Mouse (Mus musculus) midbrain, embryonic 15.5 days (tissue): ENCODE measurements at regions not wholly inside any gene's neighbourhood (a gene's known extent, or its start where the extent isn't known, plus 50 kb on each side); places are given as distances from the start of the nearest gene placed in this dataset.

Experiments
- ATAC-seq: fragments of 200-750 bp; cut with Nextera tagmentation; replicated peaks from 2 replicates; pipeline ENCODE4 v1.8.0; 2017; ENCODE audit warnings: moderate TSS enrichment
- H3K27ac ChIP-seq: fragments of 300-500 bp; sonication (generic); 2 replicates; pipeline ENCODE4 v1.5.1; 2015; ENCODE audit warnings: mild to moderate bottlenecking, inconsistent platforms
- H3K27me3 ChIP-seq: fragments of 300-500 bp; sonication (generic); replicated peaks from 2 replicates; pipeline ENCODE4 v1.6.1; 2015; ENCODE audit warnings: inconsistent platforms
- H3K36me3 ChIP-seq: fragments of 300-500 bp; sonication (generic); replicated peaks from 2 replicates; pipeline ENCODE4 v1.6.1; 2015; ENCODE audit warnings: inconsistent platforms
- H3K4me1 ChIP-seq: fragments of 300-500 bp; sonication (generic); 2 replicates; pipeline ENCODE4 v1.6.1; 2015; ENCODE audit warnings: inconsistent platforms
- H3K4me2 ChIP-seq: fragments of 300-500 bp; sonication (generic); 2 replicates; pipeline ENCODE4 v1.6.1; 2015; ENCODE audit warnings: inconsistent platforms, mild to moderate bottlenecking, moderate library complexity
- H3K4me3 ChIP-seq: fragments of 300-500 bp; sonication (generic); 2 replicates; pipeline ENCODE4 v1.5.1; 2015; ENCODE audit warnings: mild to moderate bottlenecking, inconsistent platforms
- H3K9ac ChIP-seq: fragments of 300-500 bp; sonication (generic); 2 replicates; pipeline ENCODE4 v1.6.1; 2015; ENCODE audit warnings: mild to moderate bottlenecking, inconsistent platforms
- H3K9me3 ChIP-seq: fragments of 300-500 bp; sonication (generic); 2 replicates; pipeline ENCODE4 v1.6.1; 2016; ENCODE audit warnings: inconsistent platforms
- WGBS: fragments of 180-500 bp; shearing (Covaris S2); methylation state at CpG from one replicate; pipeline ENCODE4 v1.1.7; 2015; ENCODE audit warnings: mixed read lengths; 5-methylcytosine and 5-hydroxymethylcytosine counted together

- ATAC-seq: no peak
- WGBS: 73% methylated on average over 10 of the region's 10 CpGs
- H3K4me1 ChIP-seq: no peaks in the 10 kb centered on the region
Observed at GRCm38 (mm10) chr8:36304809-36305208, 539.2 kb downstream of the Gm19410 start.

GRCm38 (mm10) chr8:36306336-36306735, 540.7 kb downstream of the Gm19410 start:
- no peak for ATAC-seq
- no peaks in the 10 kb centered on the region for H3K36me3 ChIP-seq
- WGBS: 70% methylated on average over 4 of the region's 4 CpGs
- H3K9me3 ChIP-seq: no peaks in the 10 kb centered on the region
- no peaks in the 10 kb centered on the region for H3K4me1 ChIP-seq
- H3K27me3 ChIP-seq: no peaks in the 10 kb centered on the region
- no peak overlapping the region for H3K9ac ChIP-seq
- H3K4me2 ChIP-seq: no peak overlapping the region
- H3K4me3 ChIP-seq: no peak overlapping the region
- no peak overlapping the region for H3K27ac ChIP-seq

More at GRCm38 (mm10) chr8:36304809-36305208, 539.2 kb downstream of the Gm19410 start:
- no peak overlapping the region for H3K27ac ChIP-seq
- H3K9me3 ChIP-seq: no peaks in the 10 kb centered on the region
- H3K27me3 ChIP-seq: no peaks in the 10 kb centered on the region
- no peak overlapping the region for H3K9ac ChIP-seq
- H3K36me3 ChIP-seq: no peaks in the 10 kb centered on the region
- H3K4me2 ChIP-seq: no peak overlapping the region
- H3K4me3 ChIP-seq: no peak overlapping the region

GRCm38 (mm10) chr8:36307496-36307895, 541.9 kb downstream of the Gm19410 start:
- no peaks in the 10 kb centered on the region for H3K36me3 ChIP-seq
- ATAC-seq: no peak
- WGBS: 92% methylated on average over 8 of the region's 8 CpGs

GRCm38 (mm10) chr8:36308056-36308455, 542.5 kb downstream of the Gm19410 start:
- Histone ChIP-seq H3K9ac (no peak overlapping the region), H3K9me3 (no peaks in the 10 kb centered on the region), H3K4me2 (no peak overlapping the region), H3K4me1 (no peaks in the 10 kb centered on the region), H3K27ac (no peak overlapping the region), H3K4me3 (no peak overlapping the region), H3K36me3 (no peaks in the 10 kb centered on the region), H3K27me3 (no peaks in the 10 kb centered on the region)
- WGBS: 95% methylated on average over 2 of the region's 2 CpGs
- ATAC-seq: no peak

More at GRCm38 (mm10) chr8:36307496-36307895, 541.9 kb downstream of the Gm19410 start:
- Histone ChIP-seq H3K9ac (no peak overlapping the region), H3K27ac (no peak overlapping the region), H3K4me3 (no peak overlapping the region), H3K27me3 (no peaks in the 10 kb centered on the region), H3K9me3 (no peaks in the 10 kb centered on the region), H3K4me1 (no peaks in the 10 kb centered on the region), H3K4me2 (no peak overlapping the region)

- Histone ChIP-seq H3K4me3 (no peak overlapping the region), H3K9me3 (no peaks in the 10 kb centered on the region), H3K9ac (no peak overlapping the region), H3K36me3 (no peaks in the 10 kb centered on the region), H3K4me1 (no peaks in the 10 kb centered on the region), H3K27ac (no peak overlapping the region), H3K27me3 (no peaks in the 10 kb centered on the region), H3K4me2 (no peak overlapping the region)
- WGBS: 92% methylated on average over 6 of the region's 6 CpGs
- ATAC-seq: no peak
Observed at GRCm38 (mm10) chr8:36309326-36309725, 543.7 kb downstream of the Gm19410 start.

- ATAC-seq: no peak
- Histone ChIP-seq H3K4me1 (no peaks in the 10 kb centered on the region), H3K4me2 (no peak overlapping the region), H3K9me3 (no peaks in the 10 kb centered on the region), H3K36me3 (no peaks in the 10 kb centered on the region), H3K27ac (no peak overlapping the region), H3K27me3 (no peaks in the 10 kb centered on the region), H3K9ac (no peak overlapping the region), H3K4me3 (no peak overlapping the region)
- WGBS: 79% methylated on average over 10 of the region's 10 CpGs
Observed at GRCm38 (mm10) chr8:36309952-36310351, 544.4 kb downstream of the Gm19410 start.

- Histone ChIP-seq H3K36me3 (no peaks in the 10 kb centered on the region), H3K4me1 (no peaks in the 10 kb centered on the region), H3K4me3 (no peak overlapping the region), H3K27me3 (no peaks in the 10 kb centered on the region), H3K9me3 (no peaks in the 10 kb centered on the region), H3K4me2 (no peak overlapping the region), H3K9ac (no peak overlapping the region), H3K27ac (no peak overlapping the region)
- no peak for ATAC-seq
- 62% methylated on average over 5 of the region's 5 CpGs for WGBS
Observed at GRCm38 (mm10) chr8:36311734-36312133, 546.1 kb downstream of the Gm19410 start.

- ATAC-seq: no peak
- no peak overlapping the region for H3K9ac ChIP-seq
- H3K9me3 ChIP-seq: no peaks in the 10 kb centered on the region
- H3K27me3 ChIP-seq: no peaks in the 10 kb centered on the region
- WGBS: 91% methylated on average over 3 of the region's 3 CpGs
- H3K4me1 ChIP-seq: no peaks in the 10 kb centered on the region
- H3K36me3 ChIP-seq: no peaks in the 10 kb centered on the region
- no peak overlapping the region for H3K4me3 ChIP-seq
- no peak overlapping the region for H3K4me2 ChIP-seq
- no peak overlapping the region for H3K27ac ChIP-seq
Observed at GRCm38 (mm10) chr8:36312963-36313362, 547.4 kb downstream of the Gm19410 start.

GRCm38 (mm10) chr8:36318396-36318795, 552.8 kb downstream of the Gm19410 start:
- 81% methylated on average over 2 of the region's 2 CpGs for WGBS
- Histone ChIP-seq H3K9me3 (no peaks in the 10 kb centered on the region), H3K4me2 (no peak overlapping the region), H3K4me1 (no peaks in the 10 kb centered on the region), H3K27ac (no peak overlapping the region), H3K4me3 (no peak overlapping the region), H3K9ac (no peak overlapping the region), H3K36me3 (no peaks in the 10 kb centered on the region), H3K27me3 (no peaks in the 10 kb centered on the region)
- ATAC-seq: no peak

- no peak for ATAC-seq
- WGBS: 73% methylated on average over 5 of the region's 5 CpGs
- Histone ChIP-seq H3K9me3 (no peaks in the 10 kb centered on the region), H3K4me3 (no peak overlapping the region), H3K4me1 (no peaks in the 10 kb centered on the region), H3K36me3 (no peaks in the 10 kb centered on the region), H3K4me2 (no peak overlapping the region), H3K27ac (no peak overlapping the region), H3K9ac (no peak overlapping the region), H3K27me3 (no peaks in the 10 kb centered on the region)
Observed at GRCm38 (mm10) chr8:36318884-36319283, 553.3 kb downstream of the Gm19410 start.

- H3K4me3 ChIP-seq: no peak overlapping the region
- no peaks in the 10 kb centered on the region for H3K27me3 ChIP-seq
- WGBS: 76% methylated on average over 7 of the region's 7 CpGs
- no peak overlapping the region for H3K9ac ChIP-seq
- H3K4me2 ChIP-seq: no peak overlapping the region
- H3K27ac ChIP-seq: no peak overlapping the region
- ATAC-seq: no peak
- no peaks in the 10 kb centered on the region for H3K4me1 ChIP-seq
- H3K9me3 ChIP-seq: no peaks in the 10 kb centered on the region
- no peaks in the 10 kb centered on the region for H3K36me3 ChIP-seq
Observed at GRCm38 (mm10) chr8:36319314-36319959, 553.8 kb downstream of the Gm19410 start.

GRCm38 (mm10) chr8:36322125-36322524, 556.5 kb downstream of the Gm19410 start:
- Histone ChIP-seq H3K27me3 (no peaks in the 10 kb centered on the region), H3K36me3 (no peaks in the 10 kb centered on the region), H3K9me3 (no peaks in the 10 kb centered on the region), H3K4me3 (no peak overlapping the region), H3K9ac (no peak overlapping the region), H3K4me1 (no peaks in the 10 kb centered on the region), H3K27ac (no peak overlapping the region), H3K4me2 (no peak overlapping the region)
- ATAC-seq: no peak
- WGBS: 87% methylated on average over 8 of the region's 8 CpGs

GRCm38 (mm10) chr8:36322578-36322977, 557.0 kb downstream of the Gm19410 start:
- Histone ChIP-seq H3K4me2 (no peak overlapping the region), H3K9ac (no peak overlapping the region), H3K4me1 (no peaks in the 10 kb centered on the region), H3K27ac (no peak overlapping the region), H3K27me3 (no peaks in the 10 kb centered on the region), H3K4me3 (no peak overlapping the region), H3K36me3 (no peaks in the 10 kb centered on the region), H3K9me3 (no peaks in the 10 kb centered on the region)
- 86% methylated on average over 7 of the region's 7 CpGs for WGBS
- ATAC-seq: no peak
